Mouse (Mus musculus) erythroblast, embryonic 14.5 days (primary cell): ENCODE measurements at regions not wholly inside any gene's neighbourhood (a gene's known extent, or its start where the extent isn't known, plus 50 kb on each side); places are given as distances from the start of the nearest gene placed in this dataset.

ENCODE experiments used
- GATA1 ChIP-seq: IDR thresholded peaks from 2 replicates; pipeline ENCODE4 v1.6.1; 2012; ENCODE audit warnings: low read length, inconsistent platforms, mixed read lengths
- TAL1 ChIP-seq: IDR thresholded peaks from 3 replicates; pipeline ENCODE4 v1.6.1; 2012; ENCODE audit warnings: low read length, inconsistent platforms, mixed read lengths

DNA sequence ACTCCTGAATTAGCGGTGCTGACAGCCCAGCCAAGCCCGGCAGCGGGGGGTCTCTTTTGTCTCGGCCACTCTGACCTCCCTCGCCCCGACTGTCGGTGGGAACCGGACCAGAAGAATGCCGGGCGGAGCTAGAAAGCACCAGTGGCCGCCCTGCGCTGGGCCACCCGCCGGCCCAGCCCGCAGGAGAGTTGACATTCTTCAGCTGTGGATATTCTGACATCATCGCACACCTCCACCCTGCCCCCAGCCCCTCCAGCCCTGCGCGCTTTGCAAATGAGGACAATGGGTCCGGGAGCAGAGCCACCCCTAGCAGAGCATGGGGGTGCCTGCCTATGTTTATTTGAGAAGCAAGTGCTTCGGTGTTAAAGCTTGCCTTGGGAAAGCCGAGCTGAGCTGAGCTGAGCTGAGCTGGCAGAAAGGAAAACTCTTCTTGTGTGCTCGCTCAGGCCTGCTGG, 70.5 kb upstream of the Spaca7 start:
- no peak for TF ChIP-seq GATA1
- TF ChIP-seq TAL1, result no peak
